Mouse (Mus musculus): ENCODE results near the gene Txnrd2. TPM values are rescaled to one million over a fixed set of nuclear protein-coding genes. Genes with fewer than 3 reads are reported as not detected.

The Txnrd2 gene
- 17.0 and 18.2 TPM in 2 replicates for polyA plus RNA-seq (2015; fragmentation: Nextera tagmentation; extraction: Ambion mirVana)

- Histone ChIP-seq H3K4me2 (replicated peaks) (peak within 1 kb of the TSS; percentile 80), H3K9ac (peak within 1 kb of the TSS; percentile 68), H3K27ac (replicated peaks) (peak within 1 kb of the TSS; percentile 80), H3K4me3 (replicated peaks) (peak within 1 kb of the TSS; percentile 80), H3K9me3 (replicated peaks) (no peaks in the 10 kb centered on the region), H3K27me3 (no peaks in the 10 kb centered on the region), H3K4me1 (peaks cover 32% of the 10 kb centered on the region), H3K36me3 (peaks cover 19% of the 10 kb centered on the region)
- peak; percentile 80 for ATAC-seq (ENCODE audit: insufficient number of reproducible peaks, low FRiP score, low TSS enrichment, low read depth)
- WGBS = under 1% methylated on average over 52 of the region's 52 CpGs
These were observed at the start of gene Txnrd2 for GRCm38 (mm10) chr16:18426215-18426791. Txnrd2 (plus strand) TSS chr16:18426384.

GRCm38 (mm10) chr16:18377203-18377602 lies 49.0 kb upstream of the Txnrd2 start:
- 46% methylated on average over 3 of the region's 3 CpGs for WGBS
- Histone ChIP-seq H3K27ac (replicated peaks) (no peak overlapping the region), H3K9me3 (replicated peaks) (no peaks in the 10 kb centered on the region), H3K4me2 (replicated peaks) (no peak overlapping the region), H3K27me3 (no peaks in the 10 kb centered on the region), H3K36me3 (no peaks in the 10 kb centered on the region), H3K4me1 (peaks cover 15% of the 10 kb centered on the region; the same call in 1 of the 2 replicates), H3K9ac (no peak overlapping the region), H3K4me3 (replicated peaks) (no peak overlapping the region)
- no peak for ATAC-seq (ENCODE audit: insufficient number of reproducible peaks, low FRiP score, low TSS enrichment, low read depth)

- H3K4me3 ChIP-seq (replicated peaks) = no peak overlapping the region
- no peak for ATAC-seq (ENCODE audit: insufficient number of reproducible peaks, low FRiP score, low TSS enrichment, low read depth)
- WGBS = 22% methylated on average over 1 of the region's 1 CpGs
- no peaks in the 10 kb centered on the region for H3K27me3 ChIP-seq
- H3K9ac ChIP-seq = no peak overlapping the region
- H3K4me1 ChIP-seq = peaks cover 19% of the 10 kb centered on the region; the same call in 1 of the 2 replicates
- H3K36me3 ChIP-seq = no peaks in the 10 kb centered on the region
- no peaks in the 10 kb centered on the region for H3K9me3 ChIP-seq (replicated peaks)
- H3K27ac ChIP-seq (replicated peaks) = no peak overlapping the region
- H3K4me2 ChIP-seq (replicated peaks) = no peak overlapping the region
These were observed 47.7 kb upstream of the Txnrd2 start for GRCm38 (mm10) chr16:18378489-18378888.

- ATAC-seq (ENCODE audit: insufficient number of reproducible peaks, low FRiP score, low TSS enrichment, low read depth) = 0 out of 2 replicates have a peak, but pooled peaks have one; percentile 25
- WGBS = 69% methylated on average over 8 of the region's 8 CpGs
These were observed 46.7 kb upstream of the Txnrd2 start for GRCm38 (mm10) chr16:18379338-18380001.

GRCm38 (mm10) chr16:18380495-18381063 lies 45.6 kb upstream of the Txnrd2 start:
- Histone ChIP-seq H3K4me1 (peaks cover 26% of the 10 kb centered on the region; the same call in 1 of the 2 replicates), H3K36me3 (no peaks in the 10 kb centered on the region), H3K27me3 (no peaks in the 10 kb centered on the region), H3K9me3 (replicated peaks) (no peaks in the 10 kb centered on the region), H3K27ac (replicated peaks) (no peak overlapping the region), H3K9ac (no peak overlapping the region), H3K4me2 (replicated peaks) (no peak overlapping the region), H3K4me3 (replicated peaks) (no peak overlapping the region)
- 59% methylated on average over 6 of the region's 6 CpGs for WGBS
- ATAC-seq (ENCODE audit: insufficient number of reproducible peaks, low FRiP score, low TSS enrichment, low read depth) = no peak

More at GRCm38 (mm10) chr16:18379338-18380001, 46.7 kb upstream of the Txnrd2 start:
- Histone ChIP-seq H3K4me3 (replicated peaks) (no peak overlapping the region), H3K27ac (replicated peaks) (no peak overlapping the region), H3K4me1 (peaks cover 26% of the 10 kb centered on the region; the same call in 1 of the 2 replicates), H3K27me3 (no peaks in the 10 kb centered on the region), H3K4me2 (replicated peaks) (no peak overlapping the region), H3K9me3 (replicated peaks) (no peaks in the 10 kb centered on the region), H3K36me3 (no peaks in the 10 kb centered on the region), H3K9ac (no peak overlapping the region)

- Histone ChIP-seq H3K27ac (replicated peaks) (no peak overlapping the region), H3K9me3 (replicated peaks) (no peaks in the 10 kb centered on the region), H3K4me2 (replicated peaks) (no peak overlapping the region), H3K4me3 (replicated peaks) (no peak overlapping the region), H3K9ac (no peak overlapping the region), H3K4me1 (peaks cover 26% of the 10 kb centered on the region; the same call in 1 of the 2 replicates), H3K36me3 (no peaks in the 10 kb centered on the region), H3K27me3 (no peaks in the 10 kb centered on the region)
- WGBS = 48% methylated on average over 6 of the region's 6 CpGs
- ATAC-seq (ENCODE audit: insufficient number of reproducible peaks, low FRiP score, low TSS enrichment, low read depth) = no peak
These were observed 44.4 kb upstream of the Txnrd2 start for GRCm38 (mm10) chr16:18381621-18382258.

- no peak overlapping the region for H3K4me2 ChIP-seq (replicated peaks)
- H3K9ac ChIP-seq = no peak overlapping the region
- WGBS = 74% methylated on average over 9 of the region's 9 CpGs
- H3K9me3 ChIP-seq (replicated peaks) = no peaks in the 10 kb centered on the region
- no peak overlapping the region; the same call in 1 of the 2 replicates for H3K27ac ChIP-seq (replicated peaks)
- no peaks in the 10 kb centered on the region for H3K36me3 ChIP-seq
- no peak for ATAC-seq (ENCODE audit: insufficient number of reproducible peaks, low FRiP score, low TSS enrichment, low read depth)
- H3K4me1 ChIP-seq = peaks cover 29% of the 10 kb centered on the region
- H3K27me3 ChIP-seq = no peaks in the 10 kb centered on the region
- H3K4me3 ChIP-seq (replicated peaks) = no peak overlapping the region
These were observed 43.0 kb upstream of the Txnrd2 start for GRCm38 (mm10) chr16:18383045-18383726.

- no peaks in the 10 kb centered on the region for H3K9me3 ChIP-seq (replicated peaks)
- no peak overlapping the region for H3K4me3 ChIP-seq (replicated peaks)
- no peak overlapping the region; the same call in 1 of the 2 replicates for H3K27ac ChIP-seq (replicated peaks)
- peaks cover 35% of the 10 kb centered on the region for H3K4me1 ChIP-seq
- no peaks in the 10 kb centered on the region for H3K36me3 ChIP-seq
- 24% methylated on average over 3 of the region's 3 CpGs for WGBS
- no peak for ATAC-seq (ENCODE audit: insufficient number of reproducible peaks, low FRiP score, low TSS enrichment, low read depth)
- H3K9ac ChIP-seq = no peak overlapping the region
- H3K4me2 ChIP-seq (replicated peaks) = no peak overlapping the region
- H3K27me3 ChIP-seq = no peaks in the 10 kb centered on the region
These were observed 42.4 kb upstream of the Txnrd2 start for GRCm38 (mm10) chr16:18383756-18384155.

GRCm38 (mm10) chr16:18384211-18384610 lies 42.0 kb upstream of the Txnrd2 start:
- no peaks in the 10 kb centered on the region for H3K36me3 ChIP-seq
- H3K27me3 ChIP-seq = no peaks in the 10 kb centered on the region
- ATAC-seq (ENCODE audit: insufficient number of reproducible peaks, low FRiP score, low TSS enrichment, low read depth) = no peak
- H3K4me2 ChIP-seq (replicated peaks) = no peak overlapping the region
- no peak overlapping the region for H3K9ac ChIP-seq
- H3K27ac ChIP-seq (replicated peaks) = no peak overlapping the region
- H3K9me3 ChIP-seq (replicated peaks) = no peaks in the 10 kb centered on the region
- no peak overlapping the region for H3K4me3 ChIP-seq (replicated peaks)
- 69% methylated on average over 7 of the region's 7 CpGs for WGBS
- H3K4me1 ChIP-seq = peaks cover 39% of the 10 kb centered on the region

GRCm38 (mm10) chr16:18384659-18385058 lies 41.5 kb upstream of the Txnrd2 start:
- Histone ChIP-seq H3K4me3 (replicated peaks) (no peak overlapping the region), H3K4me2 (replicated peaks) (no peak overlapping the region), H3K9ac (no peak overlapping the region), H3K27me3 (no peaks in the 10 kb centered on the region), H3K9me3 (replicated peaks) (no peaks in the 10 kb centered on the region), H3K36me3 (no peaks in the 10 kb centered on the region), H3K4me1 (peaks cover 35% of the 10 kb centered on the region), H3K27ac (replicated peaks) (no peak overlapping the region)
- 69% methylated on average over 8 of the region's 8 CpGs for WGBS
- no peak for ATAC-seq (ENCODE audit: insufficient number of reproducible peaks, low FRiP score, low TSS enrichment, low read depth)

- ATAC-seq (ENCODE audit: insufficient number of reproducible peaks, low FRiP score, low TSS enrichment, low read depth) = no peak
- H3K27ac ChIP-seq (replicated peaks) = no peak overlapping the region
- H3K9ac ChIP-seq = no peak overlapping the region
- peaks cover 32% of the 10 kb centered on the region for H3K4me1 ChIP-seq
- WGBS = 62% methylated on average over 5 of the region's 5 CpGs
- no peaks in the 10 kb centered on the region for H3K27me3 ChIP-seq
- H3K36me3 ChIP-seq = no peaks in the 10 kb centered on the region
- no peak overlapping the region for H3K4me2 ChIP-seq (replicated peaks)
- H3K4me3 ChIP-seq (replicated peaks) = no peak overlapping the region
- no peaks in the 10 kb centered on the region for H3K9me3 ChIP-seq (replicated peaks)
These were observed 40.8 kb upstream of the Txnrd2 start for GRCm38 (mm10) chr16:18385411-18385810.
